Mouse (Mus musculus) myocyte (in vitro differentiated cells): ENCODE data around the gene Spock1. TPM values are rescaled to one million over a fixed set of nuclear protein-coding genes. Genes with fewer than 3 reads are reported as not detected.

ENCODE experiments used
- H3K27me3 ChIP-seq: one replicate; pipeline ENCODE4 v1.6.1; 2011; ENCODE audit not compliant: control insufficient read depth, insufficient read depth, insufficient read length
- H3K36me3 ChIP-seq: one replicate; pipeline ENCODE4 v1.6.1; 2011; ENCODE audit not compliant: control insufficient read depth, insufficient read depth
- H3K4me2 ChIP-seq: one replicate; pipeline ENCODE4 v1.6.1; 2011; ENCODE audit warnings: low read depth, control low read depth
- H3K4me3 ChIP-seq: one replicate; pipeline ENCODE4 v1.5.1; 2011; ENCODE audit warnings: mild to moderate bottlenecking, control low read depth, moderate library complexity
- H3K79me2 ChIP-seq: one replicate; pipeline ENCODE4 v1.6.1; 2011; ENCODE audit not compliant: control insufficient read depth, insufficient read depth
- H3ac ChIP-seq: one replicate; pipeline ENCODE4 v1.6.1; 2011; ENCODE audit not compliant: control insufficient read depth, insufficient read length
- CEBPB ChIP-seq: IDR thresholded peaks from 2 replicates; pipeline ENCODE4 v1.6.1; 2011; ENCODE audit warnings: mild to moderate bottlenecking, moderate library complexity; ENCODE audit not compliant: poor library complexity, insufficient read depth, severe bottlenecking
- E2F4 ChIP-seq: IDR thresholded peaks from one replicate; pipeline ENCODE4 v1.6.1; 2011; ENCODE audit warnings: mild to moderate bottlenecking, control low read depth, moderate library complexity; ENCODE audit not compliant: insufficient read depth
- MAX ChIP-seq: IDR thresholded peaks from one replicate; pipeline ENCODE4 v1.6.1; 2011; ENCODE audit warnings: low read depth, mild to moderate bottlenecking, control low read depth
- MYOD1 ChIP-seq, 3 experiments: IDR thresholded peaks; one replicate each; pipeline ENCODE4 v1.6.1; 2011; ENCODE audit warnings: control low read depth in 2 of 3, low read depth in 2 of 3, mild to moderate bottlenecking in 2 of 3, moderate library complexity in 1 of 3; ENCODE audit not compliant: insufficient read length in 2 of 3, control insufficient read depth in 1 of 3
- MYOG ChIP-seq, 3 experiments: IDR thresholded peaks; one replicate each; pipeline ENCODE4 v1.6.1; 2011; ENCODE audit warnings: control low read depth in 2 of 3, low read depth in 2 of 3, mild to moderate bottlenecking in 2 of 3; ENCODE audit not compliant: insufficient read length in 2 of 3, control insufficient read depth in 1 of 3, insufficient read depth in 1 of 3
- POLR2A ChIP-seq: IDR thresholded peaks from one replicate; pipeline ENCODE4 v1.6.1; 2011; ENCODE audit warnings: low read depth, mild to moderate bottlenecking, control low read depth, moderate library complexity; ENCODE audit not compliant: insufficient read length
- POLR2AphosphoS2 ChIP-seq: IDR thresholded peaks from one replicate; pipeline ENCODE4 v1.6.1; 2011; ENCODE audit warnings: low read depth, control low read depth; ENCODE audit not compliant: insufficient read length
- REST ChIP-seq: IDR thresholded peaks from one replicate; pipeline ENCODE4 v1.6.1; 2011; ENCODE audit warnings: mild to moderate bottlenecking, control low read depth, moderate library complexity; ENCODE audit not compliant: insufficient read depth, insufficient read length
- SRF ChIP-seq: IDR thresholded peaks from one replicate; pipeline ENCODE4 v1.6.1; 2011; ENCODE audit warnings: low read depth; ENCODE audit not compliant: control insufficient read depth, insufficient read length
- TCF12 ChIP-seq: IDR thresholded peaks from one replicate; pipeline ENCODE4 v1.6.1; 2011; ENCODE audit warnings: mild to moderate bottlenecking, control low read depth; ENCODE audit not compliant: poor library complexity, insufficient read depth, severe bottlenecking
- TCF3 ChIP-seq: IDR thresholded peaks from one replicate; pipeline ENCODE4 v1.6.1; 2011; ENCODE audit warnings: low read depth, control low read depth; ENCODE audit not compliant: insufficient read length
- USF1 ChIP-seq: IDR thresholded peaks from one replicate; pipeline ENCODE4 v1.6.1; 2011; ENCODE audit warnings: low read depth, mild to moderate bottlenecking, control low read depth, moderate library complexity
- polyA plus RNA-seq: library from polyadenylated mRNA; unstranded; fragments of >200 nt; fragmentation: generic; extraction: Trizol; gene quantifications from one replicate; pipeline ENCODE4 v1.2.1, GENCODE M21; 2012; ENCODE audit warnings: missing spikeins

Spock1 gene
- polyA plus RNA-seq, 1 experiment: 0.19 TPM

- H3ac ChIP-seq: no peak overlapping the region
- H3K4me3 ChIP-seq: no peak overlapping the region
- TF ChIP-seq POLR2A (no peak), REST (no peak), USF1 (no peak), E2F4 (no peak), MYOD1 (IDR thresholded peaks at IDR 0.05; ENCODE audit: control insufficient read depth in 1 of 3, insufficient read length in 2 of 3, low read depth in 2 of 3) (no peak), TCF12 (no peak), MYOG (IDR thresholded peaks at IDR 0.05; ENCODE audit: control insufficient read depth in 1 of 3, insufficient read depth in 1 of 3, insufficient read length in 2 of 3, low read depth in 2 of 3) (no peak), TCF3 (no peak), MAX (no peak), SRF (no peak), POLR2AphosphoS2 (no peak), CEBPB (no peak)
- H3K4me2 ChIP-seq: no peak overlapping the region
- H3K79me2 ChIP-seq: no peaks in the 10 kb centered on the region
- H3K27me3 ChIP-seq: no peaks in the 10 kb centered on the region
- no peaks in the 10 kb centered on the region for H3K36me3 ChIP-seq
These were observed 29.5 kb upstream of the Spock1 start for GRCm38 (mm10) chr13:57937463-57938229.

- TF ChIP-seq CEBPB: no peak
- no peak for TF ChIP-seq SRF
- TF ChIP-seq POLR2AphosphoS2: no peak
- TF ChIP-seq TCF12: no peak
- no peak for TF ChIP-seq MYOG (IDR thresholded peaks at IDR 0.05; ENCODE audit: control insufficient read depth in 1 of 3, insufficient read depth in 1 of 3, insufficient read length in 2 of 3, low read depth in 2 of 3)
- no peak for TF ChIP-seq E2F4
- TF ChIP-seq REST: no peak
- no peak for TF ChIP-seq MAX
- no peak for TF ChIP-seq POLR2A
- no peak for TF ChIP-seq TCF3
- TF ChIP-seq USF1: no peak
- TF ChIP-seq MYOD1 (IDR thresholded peaks at IDR 0.05; ENCODE audit: control insufficient read depth in 1 of 3, insufficient read length in 2 of 3, low read depth in 2 of 3): no peak
- no peaks in the 10 kb centered on the region for H3K27me3 ChIP-seq
- no peaks in the 10 kb centered on the region for H3K79me2 ChIP-seq
- H3K4me2 ChIP-seq: no peak overlapping the region
- no peak overlapping the region for H3ac ChIP-seq
- no peaks in the 10 kb centered on the region for H3K36me3 ChIP-seq
- H3K4me3 ChIP-seq: no peak overlapping the region
These were observed 23.9 kb upstream of the Spock1 start for GRCm38 (mm10) chr13:57931998-57932397.

- H3K36me3 ChIP-seq: no peaks in the 10 kb centered on the region
- no peak overlapping the region for H3K4me2 ChIP-seq
- H3K27me3 ChIP-seq: no peaks in the 10 kb centered on the region
- H3ac ChIP-seq: no peak overlapping the region
- no peak overlapping the region for H3K4me3 ChIP-seq
- TF ChIP-seq SRF (no peak), MAX (no peak), POLR2AphosphoS2 (no peak), E2F4 (no peak), USF1 (no peak)
- H3K79me2 ChIP-seq: no peaks in the 10 kb centered on the region
These were observed 23.2 kb upstream of the Spock1 start for GRCm38 (mm10) chr13:57931376-57931775.

GRCm38 (mm10) chr13:57930720-57931119 is 22.6 kb upstream of the Spock1 start:
- Histone ChIP-seq H3K36me3 (no peaks in the 10 kb centered on the region), H3K4me3 (no peak overlapping the region), H3K27me3 (no peaks in the 10 kb centered on the region), H3ac (no peak overlapping the region), H3K79me2 (no peaks in the 10 kb centered on the region), H3K4me2 (no peak overlapping the region)
- TF ChIP-seq TCF12 (no peak), USF1 (no peak), E2F4 (no peak), MAX (no peak), SRF (no peak), POLR2A (no peak), MYOD1 (IDR thresholded peaks at IDR 0.05; ENCODE audit: control insufficient read depth in 1 of 3, insufficient read length in 2 of 3, low read depth in 2 of 3) (no peak), TCF3 (no peak), CEBPB (no peak), REST (no peak), POLR2AphosphoS2 (no peak), MYOG (IDR thresholded peaks at IDR 0.05; ENCODE audit: control insufficient read depth in 1 of 3, insufficient read depth in 1 of 3, insufficient read length in 2 of 3, low read depth in 2 of 3) (no peak)

- H3ac ChIP-seq: no peak overlapping the region
- H3K27me3 ChIP-seq: no peaks in the 10 kb centered on the region
- no peak overlapping the region for H3K4me2 ChIP-seq
- TF ChIP-seq E2F4: no peak
- no peak for TF ChIP-seq POLR2AphosphoS2
- TF ChIP-seq MAX: no peak
- no peak for TF ChIP-seq SRF
- no peak for TF ChIP-seq TCF12
- TF ChIP-seq TCF3: no peak
- no peak for TF ChIP-seq CEBPB
- no peak for TF ChIP-seq USF1
- TF ChIP-seq MYOD1 (IDR thresholded peaks at IDR 0.05; ENCODE audit: control insufficient read depth in 1 of 3, insufficient read length in 2 of 3, low read depth in 2 of 3): no peak
- no peak for TF ChIP-seq MYOG (IDR thresholded peaks at IDR 0.05; ENCODE audit: control insufficient read depth in 1 of 3, insufficient read depth in 1 of 3, insufficient read length in 2 of 3, low read depth in 2 of 3)
- TF ChIP-seq POLR2A: no peak
- TF ChIP-seq REST: no peak
- H3K79me2 ChIP-seq: no peaks in the 10 kb centered on the region
- no peak overlapping the region for H3K4me3 ChIP-seq
- no peaks in the 10 kb centered on the region for H3K36me3 ChIP-seq
These were observed 22.2 kb upstream of the Spock1 start for GRCm38 (mm10) chr13:57930283-57930682.
